Mouse (Mus musculus): ENCODE data around the gene Src. TPM values are rescaled to one million over a fixed set of nuclear protein-coding genes. Genes with fewer than 3 reads are reported as not detected.

Gene Src
- polyA plus RNA-seq, 1 experiment from 2014 or later = 23.1 TPM

DNA sequence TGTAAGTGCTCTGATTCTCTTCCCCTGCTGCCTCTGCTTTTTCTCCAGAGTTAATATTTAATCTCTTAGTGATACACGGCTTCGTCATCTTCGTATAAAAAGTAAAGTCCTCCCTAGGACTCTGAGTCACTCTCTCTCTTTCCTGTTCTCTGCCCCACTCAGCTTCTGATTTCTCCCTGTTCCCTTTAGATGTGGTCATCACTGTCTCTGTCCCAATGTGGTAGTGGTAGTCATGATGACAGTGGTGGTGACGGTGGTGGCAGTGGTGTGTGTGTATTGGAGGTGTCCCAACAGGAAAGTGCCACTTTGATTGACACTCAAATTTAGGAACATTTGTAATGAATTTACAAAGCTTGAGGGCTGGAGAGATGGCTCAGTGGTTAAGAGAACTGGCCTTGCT is 83.1 kb downstream of the Src start:
- Histone ChIP-seq H3K27me3 (replicated peaks; ENCODE audit: low read depth, poor library complexity, severe bottlenecking) (peaks cover 21% of the 10 kb centered on the region; the same call in 1 of the 2 replicates), H3K9me3 (no peaks in the 10 kb centered on the region), H3K4me3 (no peak overlapping the region), H3K36me3 (replicated peaks) (no peaks in the 10 kb centered on the region), H3K4me1 (peaks cover 62% of the 10 kb centered on the region), H3K27ac (replicated peaks) (no peak overlapping the region)
- DNase-seq (ENCODE audit: low spot score) = no peak
- WGBS = 90% methylated on average over 4 of the region's 4 CpGs

DNA sequence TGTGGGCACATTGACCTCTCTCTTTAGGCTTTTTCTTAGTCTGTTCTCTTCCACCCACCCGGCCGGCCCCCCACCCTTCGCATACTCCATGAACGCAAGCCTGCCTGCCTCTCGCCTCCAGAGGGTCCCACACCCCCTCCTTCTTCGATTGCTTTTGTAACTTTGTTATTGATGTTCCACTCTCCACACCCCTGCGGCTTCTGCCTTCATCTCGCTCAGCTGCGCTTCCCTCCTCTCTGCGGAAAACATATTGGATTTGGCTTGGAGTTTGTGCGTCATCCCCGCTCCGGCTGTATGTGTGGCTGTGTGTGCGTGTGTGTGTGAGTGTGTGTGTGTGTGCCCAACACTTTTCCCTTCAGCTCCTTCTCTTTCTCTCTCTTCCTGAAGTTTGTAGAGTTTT is 88.5 kb downstream of the Src start:
- peaks cover 86% of the 10 kb centered on the region for H3K4me1 ChIP-seq
- 42% methylated on average over 14 of the region's 14 CpGs for WGBS
- DNase-seq (ENCODE audit: low spot score) = no peak
- H3K9me3 ChIP-seq = no peaks in the 10 kb centered on the region
- H3K4me3 ChIP-seq = peak overlapping the region; percentile 25; the same call in 1 of the 2 replicates
- peak overlapping the region; percentile 74 for H3K27ac ChIP-seq (replicated peaks)
- peaks cover 35% of the 10 kb centered on the region for H3K27me3 ChIP-seq (replicated peaks; ENCODE audit: low read depth, poor library complexity, severe bottlenecking)
- H3K36me3 ChIP-seq (replicated peaks) = no peaks in the 10 kb centered on the region

DNA sequence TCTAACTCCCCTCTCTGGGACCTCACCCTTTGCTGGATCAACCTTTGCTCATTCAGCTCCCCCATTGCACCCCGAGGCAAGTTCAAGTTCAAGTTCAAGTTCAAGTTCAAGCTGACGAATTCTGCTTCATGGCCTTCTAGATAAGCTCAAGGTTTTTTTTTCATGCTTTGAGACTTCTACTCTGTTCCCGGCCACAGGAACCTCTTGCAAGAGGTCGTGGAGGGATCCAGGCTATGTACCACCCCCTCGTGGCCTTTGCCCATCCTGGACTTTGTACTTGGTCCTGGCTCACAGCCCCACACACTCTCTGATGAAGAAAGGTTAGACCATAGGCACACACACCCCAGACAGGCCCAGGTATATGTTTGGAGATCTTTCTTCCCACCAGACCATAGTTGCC is 90.9 kb downstream of the Src start:
- WGBS = 79% methylated on average over 5 of the region's 5 CpGs

DNA sequence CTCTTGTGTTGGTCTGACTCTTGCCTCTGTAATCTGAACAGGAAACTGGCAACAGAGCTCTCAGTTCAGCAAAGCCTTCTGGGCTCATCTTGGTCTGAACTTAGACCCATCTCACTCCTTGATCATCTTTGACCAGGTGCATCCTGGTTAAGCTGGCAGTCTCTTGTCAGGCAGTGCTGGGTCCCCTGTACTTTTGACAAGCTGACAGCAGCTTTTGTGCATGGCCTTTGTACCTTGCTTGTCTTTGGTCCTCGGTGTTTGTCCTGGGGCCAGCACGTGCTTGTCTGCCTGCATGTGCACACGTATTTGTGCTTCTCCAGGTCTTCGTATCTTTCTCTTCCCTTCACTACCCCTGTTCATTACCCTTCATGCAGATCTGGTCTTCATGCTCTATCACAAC is 91.8 kb downstream of the Src start:
- no peaks in the 10 kb centered on the region for H3K36me3 ChIP-seq (replicated peaks)
- no peak overlapping the region for H3K4me3 ChIP-seq
- H3K27ac ChIP-seq (replicated peaks) = peak overlapping the region; percentile 69
- H3K27me3 ChIP-seq (replicated peaks; ENCODE audit: low read depth, poor library complexity, severe bottlenecking) = peaks cover 28% of the 10 kb centered on the region
- no peaks in the 10 kb centered on the region for H3K9me3 ChIP-seq
- H3K4me1 ChIP-seq = peaks cover 96% of the 10 kb centered on the region
- 78% methylated on average over 4 of the region's 4 CpGs for WGBS
- DNase-seq (ENCODE audit: low spot score) = no peak

More for the DNA sequence above, 90.9 kb downstream of the Src start:
- Histone ChIP-seq H3K4me3 (no peak overlapping the region), H3K27me3 (replicated peaks; ENCODE audit: low read depth, poor library complexity, severe bottlenecking) (peaks cover 35% of the 10 kb centered on the region), H3K27ac (replicated peaks) (0 out of 2 replicates have a peak overlapping the region, but pooled peaks have one; percentile 74), H3K4me1 (peaks cover 94% of the 10 kb centered on the region), H3K9me3 (no peaks in the 10 kb centered on the region), H3K36me3 (replicated peaks) (no peaks in the 10 kb centered on the region)
- no peak for DNase-seq (ENCODE audit: low spot score)

DNA sequence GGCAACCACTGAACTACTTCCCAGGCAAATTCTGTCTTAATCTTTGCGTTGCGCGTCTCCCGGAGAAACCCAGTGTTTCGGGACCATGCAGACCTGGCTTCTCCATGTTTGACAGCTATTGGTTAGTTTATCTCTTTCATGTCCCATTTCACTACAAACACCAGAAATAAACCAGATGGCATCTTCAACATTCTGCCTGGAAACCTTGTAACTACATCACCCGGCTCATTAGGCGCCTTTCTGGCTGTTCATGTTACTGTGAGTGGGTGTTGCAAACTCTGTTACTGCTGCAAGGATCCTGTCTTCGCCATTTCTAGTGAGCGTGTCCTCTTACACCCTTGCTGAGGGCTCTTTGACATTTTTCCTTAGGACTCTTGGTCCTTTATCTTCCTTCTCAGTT is 94.6 kb downstream of the Src start:
- DNase-seq (ENCODE audit: low spot score) = no peak
- Histone ChIP-seq H3K9me3 (no peaks in the 10 kb centered on the region), H3K4me3 (no peak overlapping the region), H3K36me3 (replicated peaks) (no peaks in the 10 kb centered on the region), H3K27ac (replicated peaks) (peak overlapping the region; percentile 89), H3K27me3 (replicated peaks; ENCODE audit: low read depth, poor library complexity, severe bottlenecking) (peaks cover 15% of the 10 kb centered on the region), H3K4me1 (peaks cover 83% of the 10 kb centered on the region)
- WGBS = 91% methylated on average over 9 of the region's 9 CpGs

DNA sequence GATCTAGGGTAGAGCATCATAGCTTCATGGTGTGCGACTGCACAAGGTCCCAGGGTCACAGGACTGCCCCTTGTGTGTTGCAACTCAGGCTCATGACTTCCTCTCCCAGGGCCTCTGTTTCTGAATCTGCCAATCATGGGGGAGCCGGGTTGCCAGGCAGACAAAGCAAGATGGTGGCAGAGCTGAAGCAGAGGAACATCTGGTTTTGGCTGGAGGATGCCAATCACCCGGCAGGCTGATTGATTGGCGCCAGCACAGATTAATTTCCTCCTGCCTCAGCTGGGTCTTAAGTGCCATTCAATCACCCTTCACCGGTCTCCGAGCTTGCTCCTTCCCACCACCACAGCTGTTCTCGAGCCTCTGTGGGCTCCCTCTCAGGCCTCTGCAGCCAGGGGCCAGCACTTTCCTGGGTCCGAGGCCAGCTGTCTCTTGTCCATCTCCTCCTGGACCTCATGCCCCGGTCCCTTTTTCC is 95.5 kb downstream of the Src start:
- Histone ChIP-seq H3K36me3 (replicated peaks) (no peaks in the 10 kb centered on the region), H3K27me3 (replicated peaks; ENCODE audit: low read depth, poor library complexity, severe bottlenecking) (peaks cover 6% of the 10 kb centered on the region; the same call in 1 of the 2 replicates), H3K4me3 (peak overlapping the region; percentile 29; the same call in 1 of the 2 replicates), H3K4me1 (peaks cover 83% of the 10 kb centered on the region), H3K27ac (replicated peaks) (peak overlapping the region; percentile 89), H3K9me3 (no peaks in the 10 kb centered on the region)
- 9% methylated on average over 9 of the region's 9 CpGs for WGBS
- peak; percentile 80 for DNase-seq (ENCODE audit: low spot score)

DNA sequence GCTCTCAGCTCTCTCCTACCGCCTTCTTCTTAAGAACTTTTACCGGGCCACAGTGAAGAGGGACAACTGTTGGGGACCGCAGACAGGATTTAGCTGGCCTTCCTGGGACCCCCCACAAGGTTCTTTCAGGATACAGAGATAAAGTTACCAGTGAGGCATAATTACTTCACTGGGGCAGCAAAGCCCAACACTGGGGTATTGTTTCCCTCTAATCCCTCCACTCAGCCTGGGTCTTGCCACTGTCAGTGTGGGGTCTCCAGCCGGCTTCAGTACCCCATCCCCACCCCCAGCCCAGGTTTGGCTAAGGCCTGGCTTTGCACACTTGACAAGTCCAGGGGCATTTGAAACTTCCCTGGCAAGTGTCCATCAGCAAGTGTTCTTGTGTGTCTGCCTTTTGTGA is 96.1 kb downstream of the Src start:
- Histone ChIP-seq H3K4me3 (peak overlapping the region; percentile 29; the same call in 1 of the 2 replicates), H3K36me3 (replicated peaks) (no peaks in the 10 kb centered on the region), H3K9me3 (no peaks in the 10 kb centered on the region), H3K27ac (replicated peaks) (peak overlapping the region; percentile 89), H3K4me1 (peaks cover 83% of the 10 kb centered on the region), H3K27me3 (replicated peaks; ENCODE audit: low read depth, poor library complexity, severe bottlenecking) (peaks cover under 1% of the 10 kb centered on the region; the same call in 1 of the 2 replicates)
- 1% methylated on average over 4 of the region's 4 CpGs for WGBS
- peak; percentile 68 for DNase-seq (ENCODE audit: low spot score)

DNA sequence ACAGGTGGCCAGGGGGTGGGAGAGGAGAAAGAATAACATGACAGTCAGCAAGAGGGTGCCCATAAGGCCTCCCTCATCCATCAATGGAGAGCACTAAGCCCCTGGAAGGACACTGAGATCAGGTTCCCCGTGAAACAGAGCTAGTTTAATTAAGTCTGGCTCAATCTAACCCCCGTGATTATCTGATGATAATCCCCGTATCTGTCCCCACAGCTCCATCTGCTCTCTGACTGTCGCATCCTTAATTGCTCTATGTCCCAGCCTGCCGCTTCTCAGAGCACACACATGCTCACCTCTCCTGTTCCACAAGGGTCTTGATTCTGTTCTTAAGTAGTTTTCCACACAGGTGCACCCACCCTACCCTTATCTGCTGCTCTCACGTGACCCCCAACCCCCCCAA is 99.3 kb downstream of the Src start:
- peaks cover 69% of the 10 kb centered on the region for H3K4me1 ChIP-seq
- H3K36me3 ChIP-seq (replicated peaks) = no peaks in the 10 kb centered on the region
- peak overlapping the region; percentile 73 for H3K27ac ChIP-seq (replicated peaks)
- H3K27me3 ChIP-seq (replicated peaks; ENCODE audit: low read depth, poor library complexity, severe bottlenecking) = no peaks in the 10 kb centered on the region
- no peaks in the 10 kb centered on the region for H3K9me3 ChIP-seq
- no peak for DNase-seq (ENCODE audit: low spot score)
- H3K4me3 ChIP-seq = no peak overlapping the region
- whole genome bisulfite sequencing = 53% methylated on average over 6 of the region's 6 CpGs

DNA sequence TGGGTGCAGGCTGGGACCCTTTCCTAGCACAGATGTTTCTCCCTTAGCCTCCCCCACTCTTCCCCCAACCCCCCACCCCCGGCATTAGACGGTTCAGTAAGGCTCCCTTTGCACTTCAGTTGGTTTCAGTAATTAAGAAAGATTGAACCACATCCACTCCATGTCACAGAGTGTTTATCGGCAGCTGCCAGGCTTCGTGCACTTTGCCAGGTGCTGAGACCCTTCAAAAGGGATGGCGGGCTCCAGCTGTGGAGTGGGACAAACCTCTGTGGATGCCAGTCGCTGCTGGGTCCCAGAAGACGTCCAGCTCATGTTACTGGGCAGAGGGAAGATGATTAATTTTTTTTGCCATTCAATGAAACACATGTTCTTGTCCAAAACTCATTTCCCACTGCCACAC is 100.2 kb downstream of the Src start:
- H3K27ac ChIP-seq (replicated peaks) = peak overlapping the region; percentile 73
- no peak overlapping the region for H3K4me3 ChIP-seq
- no peak for DNase-seq (ENCODE audit: low spot score)
- H3K9me3 ChIP-seq = no peaks in the 10 kb centered on the region
- 58% methylated on average over 7 of the region's 7 CpGs for whole genome bisulfite sequencing
- H3K4me1 ChIP-seq = peaks cover 63% of the 10 kb centered on the region
- H3K36me3 ChIP-seq (replicated peaks) = no peaks in the 10 kb centered on the region
- no peaks in the 10 kb centered on the region for H3K27me3 ChIP-seq (replicated peaks; ENCODE audit: low read depth, poor library complexity, severe bottlenecking)

DNA sequence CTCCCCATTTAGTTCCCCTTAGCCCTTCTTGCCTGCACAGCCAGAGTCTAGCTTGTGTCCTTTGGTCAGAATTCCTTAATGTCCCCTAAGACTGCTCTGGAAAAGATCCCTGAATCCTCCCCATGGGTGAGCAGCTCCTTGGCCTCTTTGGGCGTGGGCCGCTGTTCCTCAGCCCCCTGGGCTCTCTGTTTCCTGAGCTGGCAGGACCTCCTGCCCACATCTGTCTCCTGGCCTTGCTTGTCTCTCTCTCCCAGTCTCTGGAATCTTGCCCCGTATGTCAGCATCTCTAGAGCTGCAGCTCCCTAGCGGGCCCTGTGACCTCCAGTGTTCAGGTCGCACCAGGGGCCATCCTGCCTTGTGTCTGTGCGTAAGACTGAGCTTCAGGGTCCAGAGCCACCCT is 101.2 kb downstream of the Src start:
- Histone ChIP-seq H3K4me1 (peaks cover 56% of the 10 kb centered on the region), H3K27me3 (replicated peaks; ENCODE audit: low read depth, poor library complexity, severe bottlenecking) (no peaks in the 10 kb centered on the region), H3K9me3 (no peaks in the 10 kb centered on the region), H3K4me3 (no peak overlapping the region), H3K36me3 (replicated peaks) (no peaks in the 10 kb centered on the region), H3K27ac (replicated peaks) (peak overlapping the region; percentile 73)
- no peak for DNase-seq (ENCODE audit: low spot score)
- 42% methylated on average over 6 of the region's 6 CpGs for WGBS

DNA sequence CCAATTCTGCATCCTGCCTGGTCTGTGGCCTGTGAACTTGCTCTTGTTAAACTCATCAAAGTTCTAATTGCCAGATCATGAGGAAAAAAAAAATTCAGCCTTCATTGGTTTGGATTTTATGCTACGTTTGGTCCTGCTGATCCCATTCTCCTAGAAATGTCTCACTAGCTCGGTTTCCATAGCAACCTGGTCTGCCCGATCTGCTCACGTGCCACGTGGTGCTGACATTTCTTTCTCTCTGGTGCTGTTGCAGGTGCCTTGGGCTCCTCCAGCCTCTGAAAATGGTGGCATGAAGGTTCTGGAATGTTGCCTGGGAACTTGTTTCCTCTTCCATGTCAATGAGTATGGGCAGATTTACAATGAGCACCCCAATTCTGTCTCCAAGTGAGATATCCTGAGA is 102.3 kb downstream of the Src start:
- WGBS = 44% methylated on average over 5 of the region's 5 CpGs
- H3K36me3 ChIP-seq (replicated peaks) = no peaks in the 10 kb centered on the region
- no peaks in the 10 kb centered on the region for H3K9me3 ChIP-seq
- no peak for DNase-seq (ENCODE audit: low spot score)
- no peaks in the 10 kb centered on the region for H3K27me3 ChIP-seq (replicated peaks; ENCODE audit: low read depth, poor library complexity, severe bottlenecking)
- no peak overlapping the region for H3K4me3 ChIP-seq
- 0 out of 2 replicates have a peak overlapping the region, but pooled peaks have one; percentile 1 for H3K27ac ChIP-seq (replicated peaks)
- peaks cover 49% of the 10 kb centered on the region for H3K4me1 ChIP-seq

Data from embryonic facial prominence, embryonic 10.5 days (tissue).